Mouse (Mus musculus) neural tube, embryonic 11.5 days (tissue): ENCODE measurements at regions not wholly inside any gene's neighbourhood (a gene's known extent, or its start where the extent isn't known, plus 50 kb on each side); places are given as distances from the start of the nearest gene placed in this dataset.

Experiments
- ATAC-seq: fragments of 200-750 bp; cut with Nextera tagmentation; 2 replicates; pipeline ENCODE4 v1.8.0; 2017; ENCODE audit warnings: moderate number of reproducible peaks, mild to moderate bottlenecking, moderate TSS enrichment, moderate library complexity; ENCODE audit not compliant: insufficient read depth, low FRiP score, low TSS enrichment
- DNase-seq: peaks from one replicate; pipeline ENCODE4 v3.0.0-alpha.2; 2015; ENCODE audit warnings: low spot score
- H3K27ac ChIP-seq: fragments of 300-500 bp; sonication (generic); 2 replicates; pipeline ENCODE4 v1.5.1; 2014; ENCODE audit warnings: low read depth, mild to moderate bottlenecking, low read length
- H3K27me3 ChIP-seq: fragments of 300-500 bp; sonication (generic); 2 replicates; pipeline ENCODE4 v1.6.1; 2014; ENCODE audit warnings: mild to moderate bottlenecking, low read length, mixed read lengths; ENCODE audit not compliant: control insufficient read depth, insufficient read depth
- H3K36me3 ChIP-seq: fragments of 300-500 bp; sonication (generic); 2 replicates; pipeline ENCODE4 v1.6.1; 2014; ENCODE audit warnings: mild to moderate bottlenecking, low read length, moderate library complexity, mixed read lengths; ENCODE audit not compliant: control insufficient read depth, insufficient read depth
- H3K4me1 ChIP-seq: fragments of 300-500 bp; sonication (generic); 2 replicates; pipeline ENCODE4 v1.6.1; 2014; ENCODE audit warnings: low read length, mixed read lengths; ENCODE audit not compliant: control insufficient read depth, insufficient read depth
- H3K4me2 ChIP-seq: fragments of 300-500 bp; sonication (generic); 2 replicates; pipeline ENCODE4 v1.6.1; 2014; ENCODE audit warnings: low read depth, mild to moderate bottlenecking, moderate library complexity
- H3K4me3 ChIP-seq: fragments of 300-500 bp; sonication (generic); 2 replicates; pipeline ENCODE4 v1.5.1; 2014; ENCODE audit warnings: low read depth, low read length
- H3K9ac ChIP-seq: fragments of 300-500 bp; sonication (generic); 2 replicates; pipeline ENCODE4 v1.6.1; 2014; ENCODE audit warnings: mild to moderate bottlenecking, low read length
- H3K9me3 ChIP-seq: fragments of 300-500 bp; sonication (generic); 2 replicates; pipeline ENCODE4 v1.6.1; 2016; ENCODE audit warnings: low read length; ENCODE audit not compliant: control insufficient read depth
- WGBS: fragments of 180-500 bp; shearing (Covaris S2); extraction: QIAGEN DNeasy Blood & Tissue Kit; methylation state at CpG from one replicate; pipeline ENCODE4 v1.1.7; 2014; 5-methylcytosine and 5-hydroxymethylcytosine counted together

GRCm38 (mm10) chr10:84097196-84097595 is 343.2 kb downstream of the Nuak1 start:
- Histone ChIP-seq H3K27ac (no peak overlapping the region), H3K27me3 (no peaks in the 10 kb centered on the region), H3K9me3 (no peaks in the 10 kb centered on the region), H3K4me3 (no peak overlapping the region), H3K36me3 (no peaks in the 10 kb centered on the region), H3K9ac (no peak overlapping the region), H3K4me1 (no peaks in the 10 kb centered on the region), H3K4me2 (no peak overlapping the region)
- 25% methylated on average over 5 of the region's 5 CpGs for WGBS
- ATAC-seq = no peak
- no peak for DNase-seq

- H3K9ac ChIP-seq = no peak overlapping the region
- H3K36me3 ChIP-seq = no peaks in the 10 kb centered on the region
- 77% methylated on average over 7 of the region's 7 CpGs for WGBS
- ATAC-seq (no peak), DNase-seq (no peak)
- H3K27ac ChIP-seq = no peak overlapping the region
- H3K4me1 ChIP-seq = no peaks in the 10 kb centered on the region
- H3K9me3 ChIP-seq = no peaks in the 10 kb centered on the region
- no peaks in the 10 kb centered on the region for H3K27me3 ChIP-seq
- H3K4me3 ChIP-seq = no peak overlapping the region
- H3K4me2 ChIP-seq = no peak overlapping the region
Observed at GRCm38 (mm10) chr10:84103985-84104384, 336.4 kb downstream of the Nuak1 start.

GRCm38 (mm10) chr10:84104556-84104955 is 335.8 kb downstream of the Nuak1 start:
- H3K9me3 ChIP-seq = no peaks in the 10 kb centered on the region
- WGBS = 77% methylated on average over 6 of the region's 6 CpGs
- no peak overlapping the region for H3K4me2 ChIP-seq
- no peak overlapping the region for H3K4me3 ChIP-seq
- H3K9ac ChIP-seq = no peak overlapping the region
- no peak overlapping the region for H3K27ac ChIP-seq
- no peaks in the 10 kb centered on the region for H3K36me3 ChIP-seq
- DNase-seq = no peak
- no peaks in the 10 kb centered on the region for H3K4me1 ChIP-seq
- H3K27me3 ChIP-seq = no peaks in the 10 kb centered on the region
- ATAC-seq = no peak

GRCm38 (mm10) chr10:84109680-84110371 is 330.6 kb downstream of the Nuak1 start:
- no peaks in the 10 kb centered on the region for H3K4me1 ChIP-seq
- H3K4me2 ChIP-seq = no peak overlapping the region
- 77% methylated on average over 7 of the region's 7 CpGs for WGBS
- H3K27me3 ChIP-seq = no peaks in the 10 kb centered on the region
- H3K27ac ChIP-seq = no peak overlapping the region
- ATAC-seq (no peak), DNase-seq (no peak)
- no peak overlapping the region for H3K9ac ChIP-seq
- H3K36me3 ChIP-seq = no peaks in the 10 kb centered on the region
- no peaks in the 10 kb centered on the region for H3K9me3 ChIP-seq
- no peak overlapping the region for H3K4me3 ChIP-seq

GRCm38 (mm10) chr10:84110372-84110985 is 329.9 kb downstream of the Nuak1 start:
- DNase-seq = no peak
- no peak overlapping the region for H3K9ac ChIP-seq
- 66% methylated on average over 4 of the region's 4 CpGs for WGBS
- no peak overlapping the region for H3K4me2 ChIP-seq
- no peaks in the 10 kb centered on the region for H3K27me3 ChIP-seq
- H3K27ac ChIP-seq = no peak overlapping the region
- no peak for ATAC-seq
- H3K36me3 ChIP-seq = no peaks in the 10 kb centered on the region
- no peaks in the 10 kb centered on the region for H3K9me3 ChIP-seq
- no peak overlapping the region for H3K4me3 ChIP-seq
- H3K4me1 ChIP-seq = no peaks in the 10 kb centered on the region

GRCm38 (mm10) chr10:84111502-84111901 is 328.9 kb downstream of the Nuak1 start:
- DNase-seq (no peak), ATAC-seq (no peak)
- Histone ChIP-seq H3K9me3 (no peaks in the 10 kb centered on the region), H3K27ac (no peak overlapping the region), H3K4me3 (no peak overlapping the region), H3K27me3 (no peaks in the 10 kb centered on the region), H3K9ac (no peak overlapping the region), H3K4me2 (no peak overlapping the region), H3K4me1 (no peaks in the 10 kb centered on the region), H3K36me3 (no peaks in the 10 kb centered on the region)
- 57% methylated on average over 5 of the region's 5 CpGs for WGBS

GRCm38 (mm10) chr10:84111909-84112308 is 328.5 kb downstream of the Nuak1 start:
- Histone ChIP-seq H3K4me2 (no peak overlapping the region), H3K9ac (no peak overlapping the region), H3K4me1 (no peaks in the 10 kb centered on the region), H3K9me3 (no peaks in the 10 kb centered on the region), H3K4me3 (no peak overlapping the region), H3K27me3 (no peaks in the 10 kb centered on the region), H3K36me3 (no peaks in the 10 kb centered on the region), H3K27ac (no peak overlapping the region)
- DNase-seq (no peak), ATAC-seq (no peak)
- 74% methylated on average over 5 of the region's 5 CpGs for WGBS

- H3K4me2 ChIP-seq = no peak overlapping the region
- no peaks in the 10 kb centered on the region for H3K36me3 ChIP-seq
- H3K4me1 ChIP-seq = no peaks in the 10 kb centered on the region
- H3K4me3 ChIP-seq = no peak overlapping the region
- H3K9me3 ChIP-seq = no peaks in the 10 kb centered on the region
- H3K9ac ChIP-seq = no peak overlapping the region
- H3K27me3 ChIP-seq = no peaks in the 10 kb centered on the region
- 92% methylated on average over 8 of the region's 8 CpGs for WGBS
- DNase-seq (no peak), ATAC-seq (no peak)
- no peak overlapping the region for H3K27ac ChIP-seq
Observed at GRCm38 (mm10) chr10:84119952-84120550, 320.3 kb downstream of the Nuak1 start.
